Mouse (Mus musculus): ENCODE measurements around the gene Nf1. TPM values are rescaled to one million over a fixed set of nuclear protein-coding genes. Genes with fewer than 3 reads are reported as not detected.

The Nf1 gene
- 2.5 and 2.7 TPM in 2 replicates for polyA plus RNA-seq (2012; rRNA removed)

GRCm38 (mm10) chr11:79339234-79339807 is at the start of gene Nf1:
Nf1 (plus strand) TSS chr11:79339693.

DNA sequence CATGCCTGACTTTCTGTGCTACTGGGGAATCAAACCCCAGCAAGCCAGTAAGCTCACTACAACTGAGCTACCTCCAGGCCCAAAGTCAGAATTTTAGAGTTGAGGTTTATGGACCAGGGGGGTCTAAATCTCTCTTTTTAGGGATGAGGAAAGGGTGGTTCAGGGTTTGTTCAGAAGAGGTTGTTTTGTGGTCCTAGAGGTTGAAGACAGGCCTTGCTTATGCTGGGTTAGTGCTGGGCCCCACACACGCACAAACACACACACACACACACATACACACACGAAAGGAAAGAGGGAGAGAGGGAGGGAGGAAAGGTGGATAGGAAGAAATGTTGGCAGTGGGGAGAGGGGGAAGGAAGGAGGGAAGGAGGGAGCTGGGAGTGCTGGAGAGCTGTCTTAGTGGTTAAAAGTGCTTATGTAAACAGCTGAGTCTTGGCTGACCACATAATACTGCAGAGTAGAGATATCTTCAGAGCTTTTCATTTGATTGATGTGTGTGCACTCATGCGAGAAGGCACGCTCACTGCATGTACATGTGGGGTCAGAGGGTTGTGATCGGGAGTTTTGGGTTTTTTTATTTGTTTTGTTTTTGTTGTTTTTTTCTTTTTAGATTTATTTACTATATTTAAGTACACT is 42.5 kb upstream of the Nf1 start, which contains the start of gene Gm9964:
Gm9964 (minus strand) TSS at position 51 of the 636 bp plus-strand sequence.

DNA sequence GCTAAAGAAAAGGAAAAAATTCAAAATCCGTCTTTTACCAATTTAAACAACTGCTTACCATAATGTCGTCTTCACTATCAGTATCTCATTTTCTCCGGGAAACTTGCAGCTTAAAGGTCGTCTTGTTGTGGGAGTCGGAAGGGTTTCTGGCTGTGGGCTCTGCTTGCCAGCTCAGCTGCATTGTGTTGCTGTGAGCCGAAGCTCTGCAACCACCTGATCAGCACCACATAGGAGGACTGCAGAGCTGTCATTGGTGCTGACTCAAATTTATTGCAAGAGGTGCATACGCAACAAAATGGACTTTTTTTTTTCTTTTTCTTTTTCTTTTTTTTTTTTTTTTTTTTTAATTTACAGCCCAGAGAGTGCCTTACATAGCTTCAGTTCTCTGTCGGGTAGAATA is 164.4 kb downstream of the Nf1 start, which contains the start of gene Omg:
Omg (minus strand) TSS at position 240 of the 400 bp plus-strand sequence.

GRCm38 (mm10) chr11:79523560-79524309 is 184.2 kb downstream of the Nf1 start, which contains the start of gene Evi2b:
Evi2b (minus strand) TSS chr11:79523762.

DNA sequence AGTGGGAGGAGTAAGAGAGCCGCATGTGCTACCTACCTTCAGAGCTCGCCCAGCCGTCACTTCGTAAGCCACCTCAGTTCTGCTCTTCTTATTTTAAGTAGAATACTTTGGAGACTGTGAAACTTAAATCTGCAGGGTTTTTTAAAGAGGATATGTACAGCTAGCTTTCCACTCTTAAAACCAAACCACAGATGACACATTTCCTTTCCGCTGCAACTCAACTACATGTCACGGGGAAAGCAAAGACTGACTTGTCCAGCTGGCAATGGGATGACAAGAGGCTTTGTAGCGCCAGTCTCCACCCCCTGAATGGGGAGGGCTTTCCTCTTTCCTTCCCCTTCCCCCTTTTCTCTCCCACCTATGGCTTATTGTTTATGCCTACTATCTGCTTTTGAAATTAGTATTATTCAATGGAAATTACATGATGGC is 190.9 kb downstream of the Nf1 start, which contains the start of the genes Evi2 and Evi2a:
Evi2 (minus strand) TSS at position 257 of the 429 bp plus-strand sequence.
Evi2a (minus strand) TSS at position 277 of the 429 bp plus-strand sequence.

DNA sequence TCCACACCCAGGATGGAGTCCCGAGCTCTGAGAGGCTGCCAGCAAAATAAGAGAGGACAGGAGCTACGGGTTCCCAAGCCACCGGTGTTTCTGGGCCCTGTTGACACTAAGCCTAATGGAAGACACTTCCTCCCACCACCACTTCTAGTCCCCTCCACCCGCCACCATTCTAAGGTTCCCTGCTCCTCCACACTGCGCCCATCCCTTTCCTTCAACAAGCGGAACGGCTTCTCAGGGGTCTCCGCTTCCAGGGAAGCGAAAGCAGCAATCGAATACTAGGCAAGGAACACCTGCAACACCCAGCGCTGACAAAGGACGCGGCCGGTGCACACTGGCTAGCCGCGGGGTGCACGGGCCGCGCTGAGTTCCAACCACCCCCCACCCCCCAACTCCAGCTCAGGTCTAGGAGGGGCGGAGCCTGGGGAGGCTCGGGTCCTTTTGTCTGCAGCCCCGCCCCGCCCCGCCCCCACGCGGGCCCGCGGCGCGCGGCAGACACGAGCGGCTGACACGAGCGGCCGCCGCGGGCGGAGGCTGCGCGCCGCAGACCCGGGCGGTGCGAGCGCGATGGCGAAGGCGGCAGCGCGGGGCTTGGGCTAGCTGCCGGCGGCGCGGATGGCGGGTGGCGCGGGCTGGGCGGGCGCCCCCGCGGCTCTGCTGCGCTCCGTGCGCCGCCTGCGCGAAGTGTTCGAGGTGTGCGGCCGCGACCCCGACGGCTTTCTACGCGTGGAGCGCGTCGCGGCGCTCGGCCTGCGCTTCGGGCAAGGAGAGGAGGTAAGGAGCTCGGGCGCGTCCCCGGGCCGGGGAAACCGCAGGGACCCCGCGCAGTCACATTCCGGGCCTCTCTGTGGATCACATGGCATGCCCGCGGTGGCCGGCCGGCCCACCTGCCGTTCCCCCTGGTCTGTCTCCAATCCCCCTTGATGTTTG is 251.4 kb downstream of the Nf1 start, which contains the start of gene Rab11fip4:
Rab11fip4 (plus strand) TSS at position 549 of the 927 bp plus-strand sequence.

Other genes starting within 250 kb of the Nf1 start
- gene Ksr1, start 193.3 kb upstream of the Nf1 start, polyA plus RNA-seq (2012; rRNA removed) = 3.2 and 3.4 TPM in 2 replicates
- gene Wsb1, start 85.0 kb upstream of the Nf1 start, polyA plus RNA-seq (2012; rRNA removed) = 31.7 and 32.7 TPM in 2 replicates
- gene Gm9964, start 42.8 kb upstream of the Nf1 start, polyA plus RNA-seq (2012; rRNA removed) = not detected in 2 replicates
- 0.01 and 0.05 TPM in 2 replicates for gene Omg, start 164.4 kb downstream of the Nf1 start, polyA plus RNA-seq (2012; rRNA removed)
- 8.0 and 10.5 TPM in 2 replicates for gene Evi2b, start 184.1 kb downstream of the Nf1 start, polyA plus RNA-seq (2012; rRNA removed)
- 0.43 and 0.50 TPM in 2 replicates for gene Evi2, start 190.9 kb downstream of the Nf1 start, polyA plus RNA-seq (2012; rRNA removed)
- 4.0 and 4.7 TPM in 2 replicates for gene Evi2a, start 190.9 kb downstream of the Nf1 start, polyA plus RNA-seq (2012; rRNA removed)